Mouse (Mus musculus) monocyte, adult 2 months (primary cell): ENCODE measurements around the gene Gm7534.
A peak's percentile ranks its signal among the peaks of the same experiment; 100 is the strongest.

Experiments used
- DNase-seq, 2 experiments: peaks; one replicate each; pipeline ENCODE4 v3.0.0; 2022; ENCODE audit warnings: low spot score in 2 of 2, low read depth in 1 of 2

Gm7534 gene

DNA sequence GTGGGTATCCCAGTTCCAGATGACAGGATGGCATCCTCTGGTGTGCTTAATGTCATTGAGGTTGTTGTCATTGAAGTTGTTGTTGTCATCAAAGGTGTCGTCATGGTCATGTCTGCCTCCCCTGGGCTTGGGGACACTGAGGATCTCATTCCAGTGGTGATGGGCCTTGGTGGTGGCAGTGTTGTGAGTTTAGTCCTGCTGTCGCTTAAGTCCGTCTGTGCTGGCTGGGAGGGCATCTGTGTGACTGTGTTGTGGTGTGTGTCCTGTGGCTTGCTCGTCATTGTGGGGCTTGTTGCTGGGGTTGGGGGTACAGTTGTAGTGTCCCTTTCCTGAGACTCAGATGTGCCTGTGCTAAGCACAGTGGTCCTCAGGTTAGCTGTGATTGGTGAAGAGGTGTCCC, at the start of gene Gm7534:
Gene Gm7534, minus strand, starts transcription at position 101 of the 400 bp plus-strand sequence.
- DNase-seq: no peak

DNA sequence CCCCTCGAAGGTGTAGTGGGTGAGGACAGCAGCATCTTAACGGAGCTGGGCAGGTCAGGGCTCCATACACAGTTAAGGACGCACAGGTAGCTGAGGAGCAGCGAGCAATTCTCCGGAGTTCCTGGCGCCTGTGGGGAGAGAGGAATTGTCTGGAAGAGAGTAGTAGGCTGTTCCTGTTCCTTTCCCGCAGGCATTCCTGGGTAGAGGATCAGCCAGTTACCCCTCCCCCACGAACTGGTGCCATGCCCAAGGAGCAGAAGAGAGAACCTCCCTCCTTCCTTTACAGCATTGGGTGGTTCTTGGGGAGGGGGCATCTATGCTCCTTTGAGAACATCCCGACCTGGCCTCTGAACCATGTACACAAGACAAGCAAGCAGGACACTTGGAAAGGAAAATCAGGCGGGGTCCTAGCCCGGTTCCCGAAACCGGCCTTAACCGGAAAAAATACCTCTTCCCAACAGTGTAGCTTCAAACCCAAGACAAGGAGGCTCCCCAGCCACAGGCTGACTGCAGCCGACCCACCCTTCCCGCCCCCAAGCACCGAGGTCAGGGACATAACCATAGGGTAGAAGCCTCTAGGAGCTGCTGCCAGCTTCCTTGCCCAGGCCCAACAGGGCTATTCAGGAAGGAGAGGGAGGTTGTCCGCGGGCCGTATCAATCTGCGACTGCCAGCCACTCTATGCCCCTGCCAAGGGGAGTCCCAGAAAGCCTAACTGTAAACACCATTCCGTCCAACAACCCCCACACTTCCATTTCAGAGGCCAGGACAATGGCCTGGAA, 49.5 kb upstream of the Gm7534 start:
- no peak for DNase-seq

- no peak for DNase-seq
These were observed 48.7 kb upstream of the Gm7534 start for GRCm38 (mm10) chr4:134251241-134252130.

- no peak for DNase-seq
These were observed 48.1 kb upstream of the Gm7534 start for GRCm38 (mm10) chr4:134250930-134251240.

GRCm38 (mm10) chr4:134250116-134250929, 47.5 kb upstream of the Gm7534 start:
- DNase-seq: no peak

GRCm38 (mm10) chr4:134249651-134250050, 46.8 kb upstream of the Gm7534 start:
- peak in 1 of 2 experiments; percentile 56 for DNase-seq

GRCm38 (mm10) chr4:134246719-134247258, 44.0 kb upstream of the Gm7534 start, which contains the start of gene Gm30191:
Gm30191 (plus strand) TSS chr4:134246935.
- DNase-seq: no peak

DNA sequence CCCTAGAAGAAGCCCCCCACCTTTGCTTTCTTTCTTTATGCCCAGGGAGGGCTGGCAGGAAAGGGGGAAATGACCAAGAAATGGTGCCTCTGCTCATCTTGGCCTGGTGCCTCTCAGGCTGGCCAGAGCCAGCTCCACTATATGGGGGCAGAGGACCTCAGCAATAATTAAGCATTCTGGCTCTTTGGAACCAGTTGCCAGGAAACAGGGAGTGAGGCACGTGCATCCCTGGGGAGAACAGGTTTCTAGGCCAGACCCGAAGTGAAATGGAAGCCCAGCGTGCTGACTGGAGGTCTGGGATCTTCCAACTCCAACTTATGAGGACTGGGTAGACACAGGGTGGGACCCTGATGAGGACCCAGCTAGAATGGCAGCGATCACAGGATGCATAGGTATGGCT, 43.5 kb upstream of the Gm7534 start:
- DNase-seq: no peak

GRCm38 (mm10) chr4:134245148-134245843, 42.5 kb upstream of the Gm7534 start, which contains the start of gene Zfp593:
Zfp593 (minus strand) TSS chr4:134245592.
- DNase-seq: peak; percentile 85 to 94

- DNase-seq: no peak
These were observed 40.9 kb upstream of the Gm7534 start, which contains the start of gene E130218I03Rik for GRCm38 (mm10) chr4:134243516-134244250. E130218I03Rik (plus strand) TSS chr4:134243662.

- no peak for DNase-seq
These were observed 35.9 kb upstream of the Gm7534 start for GRCm38 (mm10) chr4:134238686-134239085.

GRCm38 (mm10) chr4:134238279-134238651, 35.5 kb upstream of the Gm7534 start, which contains the start of gene Cnksr1:
Cnksr1 (minus strand) TSS chr4:134238399.
- DNase-seq: no peak

DNA sequence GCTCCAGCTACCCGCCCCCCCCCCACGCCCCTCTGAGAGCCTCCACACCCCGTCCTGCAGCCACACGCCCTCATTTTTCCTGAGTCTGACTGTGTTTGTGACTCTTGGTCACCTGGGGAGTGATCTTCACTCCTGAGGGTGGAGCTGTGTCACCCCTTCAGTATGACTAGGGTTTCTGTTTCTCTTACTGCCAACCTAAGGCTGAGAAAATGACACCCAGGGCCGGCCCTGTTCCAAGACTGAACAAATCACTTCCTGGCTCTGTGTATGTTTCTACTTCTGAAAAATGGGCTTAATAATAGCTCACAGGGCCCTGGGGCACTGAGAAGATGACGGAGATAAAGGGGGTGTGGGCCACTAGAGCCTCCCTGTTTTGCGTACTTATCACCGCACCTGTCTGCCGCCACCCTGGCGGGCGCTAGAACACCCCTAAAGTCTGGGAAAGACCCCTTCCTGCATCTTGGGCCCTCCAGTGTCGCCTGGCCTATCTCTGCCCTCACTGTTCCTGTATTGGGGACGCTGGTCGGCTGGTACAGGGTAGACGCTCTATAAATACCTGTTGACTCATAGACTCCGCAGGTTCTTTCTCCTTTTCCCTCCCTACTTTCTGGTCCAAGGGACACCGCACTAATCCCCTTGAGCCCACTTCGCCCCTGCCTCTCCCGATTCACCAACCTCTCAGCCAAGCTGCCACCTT, 34.9 kb upstream of the Gm7534 start:
- DNase-seq: no peak

DNA sequence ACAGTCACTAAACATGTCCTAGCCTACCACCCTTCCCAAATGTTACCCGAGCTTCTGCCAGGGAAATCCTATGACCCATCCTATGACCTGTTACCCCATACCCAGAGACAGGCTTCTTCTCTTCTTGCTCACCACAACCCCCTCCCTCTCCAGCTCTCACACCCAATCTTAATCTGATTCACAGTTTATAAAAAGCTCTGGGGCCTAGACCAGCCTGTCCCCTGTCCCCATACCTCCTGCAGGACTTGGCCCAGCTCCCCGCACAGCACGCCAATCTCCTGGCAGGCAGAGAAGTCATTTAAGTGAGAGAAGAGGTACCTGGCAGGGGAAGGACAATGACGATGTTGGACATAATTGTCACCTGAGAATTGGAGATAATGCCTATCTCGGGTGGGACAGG, 32.1 kb upstream of the Gm7534 start:
- no peak for DNase-seq

GRCm38 (mm10) chr4:134230431-134230830, 27.6 kb upstream of the Gm7534 start:
- no peak for DNase-seq

GRCm38 (mm10) chr4:134227194-134227593, 24.4 kb upstream of the Gm7534 start, which contains the start of gene Catsper4:
Catsper4 (minus strand) TSS chr4:134227383.
- no peak for DNase-seq

DNA sequence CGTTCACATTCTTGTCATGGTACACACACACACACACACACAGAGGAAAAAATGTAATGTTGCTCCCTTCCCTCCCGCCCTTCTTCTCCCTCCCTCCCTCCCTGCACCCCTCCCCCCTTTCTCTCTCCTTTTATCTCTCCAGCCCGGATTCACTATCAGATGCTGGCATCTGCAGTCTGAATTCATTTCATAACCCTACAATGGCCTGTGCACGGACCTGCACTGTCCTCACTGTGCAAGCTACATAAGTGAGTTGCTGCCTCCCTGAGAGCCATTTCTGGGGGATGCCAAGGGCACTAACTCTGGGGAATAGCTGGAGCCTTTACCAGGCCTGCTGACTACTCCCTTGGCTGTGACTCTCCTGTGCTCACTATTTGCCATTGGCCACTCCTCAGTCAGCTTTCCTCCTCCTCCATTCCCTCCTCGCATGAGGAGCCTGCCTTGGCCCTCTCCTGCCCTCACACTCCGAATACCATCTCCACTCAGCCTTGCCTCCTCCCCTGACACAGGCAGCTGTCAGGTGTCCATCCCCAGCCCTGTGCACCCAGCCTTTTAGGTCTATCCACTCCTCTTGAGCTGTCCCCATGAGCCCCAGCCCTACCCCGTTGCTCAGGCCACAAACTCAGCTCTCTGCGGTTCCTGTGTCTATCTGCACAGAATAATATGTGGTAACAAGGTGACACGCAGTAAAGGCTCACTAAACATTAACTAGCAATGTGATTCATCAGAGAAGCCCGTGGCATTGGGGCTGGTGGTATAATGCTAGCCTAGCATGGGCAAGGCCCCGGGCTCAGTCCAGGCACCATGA, 20.2 kb upstream of the Gm7534 start:
- no peak for DNase-seq

DNA sequence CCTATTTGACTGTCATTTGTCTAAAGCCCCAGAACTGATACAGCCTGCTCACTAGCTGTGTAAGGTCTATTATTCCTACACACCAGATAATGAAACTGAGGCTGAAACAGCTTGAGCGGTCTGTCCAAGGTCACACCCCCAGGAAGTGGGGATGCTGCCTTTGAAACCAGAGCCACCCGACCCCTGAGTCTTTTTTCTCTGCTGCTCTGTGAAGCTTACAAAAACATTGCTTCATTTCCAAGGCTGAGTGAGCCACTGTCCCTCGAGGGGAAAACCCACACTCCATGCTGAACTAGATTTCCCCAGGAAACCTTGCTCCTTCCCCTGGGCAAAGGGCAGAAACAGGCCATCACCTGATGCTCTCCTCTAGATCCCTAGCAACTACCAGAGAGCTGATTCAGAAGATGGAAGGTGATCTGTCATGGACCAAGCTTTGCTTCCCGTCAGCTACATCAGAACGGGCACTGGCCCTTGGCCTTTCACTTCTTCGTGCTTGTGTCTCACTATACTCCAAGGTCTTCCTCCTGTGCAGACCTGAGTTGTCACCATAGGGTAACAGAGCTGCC, 3.8 kb upstream of the Gm7534 start:
- no peak for DNase-seq
